Mouse (Mus musculus): Measurements from ENCODE around the gene Prl5a1. TPM values are rescaled to one million over a fixed set of nuclear protein-coding genes. Genes with fewer than 3 reads are reported as not detected.

Gene Prl5a1
- polyA plus RNA-seq (2015; fragmentation: Nextera tagmentation; extraction: Ambion mirVana) = not detected in 2 replicates

DNA sequence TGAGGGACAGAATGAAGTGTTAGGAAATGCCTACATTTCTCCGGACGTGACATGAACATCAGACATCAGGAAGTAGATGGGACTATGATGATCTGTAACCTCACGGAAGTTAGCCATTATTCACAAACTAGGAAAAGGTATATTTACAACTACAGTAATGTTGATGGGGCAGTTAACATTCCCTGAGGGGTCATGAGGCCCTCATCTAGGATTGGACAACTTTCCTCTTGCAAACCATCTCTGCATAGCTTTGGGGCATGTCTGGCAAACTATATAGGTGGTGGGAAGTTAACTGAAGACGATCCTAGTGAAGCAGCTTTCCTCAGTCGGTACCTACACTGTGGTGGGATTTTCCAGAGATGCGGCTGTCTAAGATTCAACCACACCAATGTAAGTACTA lies at the start of gene Prl5a1:
Gene Prl5a1 (plus strand): TSS at position 301 of the 400 bp plus-strand sequence.
- Histone ChIP-seq H3K4me3 (replicated peaks) (no peak within 1 kb of the TSS), H3K4me2 (no peak within 1 kb of the TSS), H3K4me1 (no peaks in the 10 kb centered on the region), H3K27me3 (replicated peaks) (no peaks in the 10 kb centered on the region), H3K9me3 (no peaks in the 10 kb centered on the region), H3K9ac (no peak within 1 kb of the TSS), H3K27ac (no peak within 1 kb of the TSS), H3K36me3 (no peaks in the 10 kb centered on the region)
- no peak for ATAC-seq (ENCODE audit: insufficient read depth, low FRiP score, low read depth)
- 89% methylated on average over 6 of the region's 6 CpGs for WGBS

DNA sequence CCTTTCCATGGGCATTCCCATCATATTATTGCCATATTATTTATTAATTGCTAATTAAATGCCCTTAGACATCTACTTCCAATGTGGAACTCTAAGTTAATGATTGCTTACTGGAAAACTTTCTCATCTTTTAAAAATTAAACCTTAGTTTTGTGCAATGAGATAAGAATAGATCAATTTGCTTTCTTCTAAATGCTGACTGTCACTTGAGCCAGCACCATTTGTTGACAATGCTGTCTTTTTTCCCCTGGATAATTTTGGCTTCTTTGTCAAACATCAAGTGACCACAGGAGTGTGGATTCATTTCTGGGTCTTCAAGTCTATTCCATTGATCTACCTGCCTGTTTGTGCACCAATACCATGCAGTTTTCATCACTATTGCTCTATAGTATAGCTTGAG lies 46.1 kb upstream of the Prl5a1 start:
- H3K9ac ChIP-seq = no peak overlapping the region
- no peaks in the 10 kb centered on the region for H3K36me3 ChIP-seq
- H3K9me3 ChIP-seq = no peaks in the 10 kb centered on the region
- no peak overlapping the region for H3K4me2 ChIP-seq
- H3K27me3 ChIP-seq (replicated peaks) = no peaks in the 10 kb centered on the region
- no peak overlapping the region for H3K4me3 ChIP-seq (replicated peaks)
- H3K27ac ChIP-seq = no peak overlapping the region
- no peak for ATAC-seq (ENCODE audit: insufficient read depth, low FRiP score, low read depth)
- no peaks in the 10 kb centered on the region for H3K4me1 ChIP-seq

- 80% methylated on average over 3 of the region's 3 CpGs for WGBS
- no peak for ATAC-seq (ENCODE audit: insufficient read depth, low FRiP score, low read depth)
- Histone ChIP-seq H3K4me1 (no peaks in the 10 kb centered on the region), H3K27ac (no peak overlapping the region), H3K4me2 (no peak overlapping the region), H3K9ac (no peak overlapping the region), H3K9me3 (no peaks in the 10 kb centered on the region), H3K36me3 (no peaks in the 10 kb centered on the region), H3K4me3 (replicated peaks) (no peak overlapping the region), H3K27me3 (replicated peaks) (no peaks in the 10 kb centered on the region)
These were observed 33.7 kb upstream of the Prl5a1 start for GRCm38 (mm10) chr13:28108536-28108935.

DNA sequence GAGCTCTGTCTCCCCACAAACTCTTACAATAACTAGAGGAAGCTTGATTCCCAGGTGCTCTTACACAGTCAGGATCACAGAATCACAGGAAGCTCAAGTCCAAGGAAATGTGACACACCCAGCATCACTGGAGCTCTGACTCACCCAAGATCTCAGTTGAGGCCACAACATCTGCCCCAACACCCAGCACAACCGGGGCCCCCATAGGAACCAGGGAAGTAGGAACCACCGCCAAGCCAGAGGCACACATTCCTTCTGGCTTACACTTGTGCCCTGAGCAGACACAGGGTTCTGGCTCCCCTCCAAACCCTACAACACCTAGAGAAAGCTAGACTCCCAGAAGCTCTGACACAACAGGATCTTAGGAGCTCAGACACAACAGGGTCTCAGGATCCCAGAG lies 9.5 kb upstream of the Prl5a1 start:
- Histone ChIP-seq H3K27ac (no peak overlapping the region), H3K4me1 (no peaks in the 10 kb centered on the region), H3K4me3 (replicated peaks) (no peak overlapping the region), H3K36me3 (no peaks in the 10 kb centered on the region), H3K9ac (no peak overlapping the region), H3K27me3 (replicated peaks) (no peaks in the 10 kb centered on the region), H3K4me2 (no peak overlapping the region), H3K9me3 (no peaks in the 10 kb centered on the region)
- WGBS = 82% methylated on average over 2 of the region's 2 CpGs
- no peak for ATAC-seq (ENCODE audit: insufficient read depth, low FRiP score, low read depth)

GRCm38 (mm10) chr13:28135790-28136189 lies 6.5 kb upstream of the Prl5a1 start:
- no peak for ATAC-seq (ENCODE audit: insufficient read depth, low FRiP score, low read depth)
- Histone ChIP-seq H3K4me1 (no peaks in the 10 kb centered on the region), H3K4me2 (no peak overlapping the region), H3K4me3 (replicated peaks) (no peak overlapping the region), H3K27ac (no peak overlapping the region), H3K9ac (no peak overlapping the region), H3K36me3 (no peaks in the 10 kb centered on the region), H3K9me3 (no peaks in the 10 kb centered on the region), H3K27me3 (replicated peaks) (no peaks in the 10 kb centered on the region)

Other genes with a start within 250 kb of the Prl5a1 start
- not detected in 2 replicates for gene Prl4a1, start 126.3 kb upstream of the Prl5a1 start, polyA plus RNA-seq (2015; fragmentation: Nextera tagmentation; extraction: Ambion mirVana)
- 10.5 and 21.6 TPM in 2 replicates for gene Gm11361, start 115.0 kb downstream of the Prl5a1 start, polyA plus RNA-seq (2015; fragmentation: Nextera tagmentation; extraction: Ambion mirVana)

Data from stomach, embryonic 15.5 days (tissue).